ENCODE assay signal across 27 mouse cellular contexts in genomic region chr6:54351860-54352259, GRCm38 (mm10). TPM values are rescaled to one million over a fixed set of nuclear protein-coding genes. Genes with fewer than 3 reads are reported as not detected.
DNase-seq lines count a peak whose midpoint lies in the region; ATAC-seq and TF ChIP-seq lines count a peak whose summit lies in the region.
"Had no signal": no experiment of that assay in that cellular context is flagged by ENCODE, and none has a peak within 500 bp of the region (broad histone marks: within the 10 kb centered on the region; RNA-seq: fewer than 3 reads in every experiment).

No protein-coding gene starts in this region.

- TF ChIP-seq EP300 in stomach, postnatal 0 days (optimal IDR thresholded peaks at IDR 0.05): no peak
- TF ChIP-seq EP300 in liver, postnatal 0 days (IDR thresholded peaks at IDR 0.05; ENCODE audit: low read depth): no peak

- no peak overlapping the region for H3K27ac ChIP-seq in intestine, embryonic 16.5 days (ENCODE audit: low read length)
- H3K27ac ChIP-seq in intestine, embryonic 15.5 days: no peak overlapping the region
- H3K27ac ChIP-seq in stomach, postnatal 0 days (replicated peaks): no peak overlapping the region
- H3K27ac ChIP-seq in liver, postnatal 0 days (ENCODE audit: low read depth): no peak overlapping the region
- H3K27ac ChIP-seq: embryonic facial prominence, embryonic 13.5 days; forebrain, embryonic 15.5 days; hindbrain, embryonic 12.5 days; limb, embryonic 10.5 days; macrophage; midbrain, embryonic 12.5 days; neural tube, embryonic 15.5 days had no signal

- ATAC-seq in intestine, embryonic 16.5 days: peak; percentile 29; the same call in 1 of the 2 replicates
- no peak for ATAC-seq in intestine, embryonic 15.5 days
- ATAC-seq in stomach, postnatal 0 days (ENCODE audit: low FRiP score, low TSS enrichment): peak; percentile 29; the same call in 1 of the 2 replicates
- no peak for ATAC-seq in liver, postnatal 0 days
- ATAC-seq: forebrain, embryonic 15.5 days had no signal

- no peak for TF ChIP-seq CTCF in stomach, postnatal 0 days (IDR thresholded peaks at IDR 0.05; ENCODE audit: low read depth)
- no peak for TF ChIP-seq CTCF in liver, postnatal 0 days (IDR thresholded peaks at IDR 0.05; ENCODE audit: low read depth)

- no peaks in the 10 kb centered on the region for H3K27me3 ChIP-seq in intestine, embryonic 16.5 days (replicated peaks; ENCODE audit: control insufficient read depth, insufficient read depth, low read length)
- no peaks in the 10 kb centered on the region for H3K27me3 ChIP-seq in intestine, embryonic 15.5 days (replicated peaks)
- H3K27me3 ChIP-seq in stomach, postnatal 0 days (ENCODE audit: control insufficient read depth, insufficient read depth, low read length): no peaks in the 10 kb centered on the region
- no peaks in the 10 kb centered on the region for H3K27me3 ChIP-seq in liver, postnatal 0 days (ENCODE audit: insufficient read depth, low read length)
- H3K27me3 ChIP-seq: embryonic facial prominence, embryonic 13.5 days; forebrain, embryonic 15.5 days; heart, embryonic 12.5 days; hindbrain, embryonic 12.5 days; midbrain, embryonic 12.5 days; neural tube, embryonic 15.5 days had no signal

- H3K9me3 ChIP-seq in intestine, embryonic 16.5 days (ENCODE audit: control insufficient read depth, low read length): no peaks in the 10 kb centered on the region
- H3K9me3 ChIP-seq in intestine, embryonic 15.5 days: no peaks in the 10 kb centered on the region
- no peaks in the 10 kb centered on the region for H3K9me3 ChIP-seq in stomach, postnatal 0 days (ENCODE audit: control insufficient read depth, low read length)
- H3K9me3 ChIP-seq in liver, postnatal 0 days (ENCODE audit: low read length): no peaks in the 10 kb centered on the region
- H3K9me3 ChIP-seq: embryonic facial prominence, embryonic 13.5 days; forebrain, embryonic 15.5 days; heart, embryonic 12.5 days; hindbrain, embryonic 12.5 days; limb, embryonic 10.5 days; midbrain, embryonic 12.5 days; neural tube, embryonic 15.5 days had no signal

- no peaks in the 10 kb centered on the region for H3K36me3 ChIP-seq in intestine, embryonic 16.5 days (ENCODE audit: control insufficient read depth, insufficient read depth, low read length)
- no peaks in the 10 kb centered on the region for H3K36me3 ChIP-seq in intestine, embryonic 15.5 days
- H3K36me3 ChIP-seq in stomach, postnatal 0 days (ENCODE audit: control insufficient read depth, insufficient read depth, low read length): no peaks in the 10 kb centered on the region
- H3K36me3 ChIP-seq in liver, postnatal 0 days (replicated peaks; ENCODE audit: insufficient read depth, low read length): no peaks in the 10 kb centered on the region
- H3K36me3 ChIP-seq: embryonic facial prominence, embryonic 13.5 days; forebrain, embryonic 15.5 days; heart, embryonic 12.5 days; hindbrain, embryonic 12.5 days; limb, embryonic 10.5 days; midbrain, embryonic 12.5 days; neural tube, embryonic 15.5 days had no signal

- no peak overlapping the region for H3K9ac ChIP-seq in intestine, embryonic 16.5 days (ENCODE audit: low read depth, low read length)
- no peak overlapping the region for H3K9ac ChIP-seq in intestine, embryonic 15.5 days
- no peak overlapping the region for H3K9ac ChIP-seq in stomach, postnatal 0 days (ENCODE audit: low read length)
- no peak overlapping the region for H3K9ac ChIP-seq in liver, postnatal 0 days (replicated peaks)
- H3K9ac ChIP-seq: embryonic facial prominence, embryonic 13.5 days; forebrain, embryonic 15.5 days; heart, embryonic 12.5 days; hindbrain, embryonic 12.5 days; midbrain, embryonic 12.5 days; neural tube, embryonic 15.5 days had no signal

- peak; percentile 12 for DNase-seq in lung, postnatal 25 days (ENCODE audit: low spot score)
- DNase-seq in lung, postnatal 10 days: no peak
- peak; percentile 44 for DNase-seq in brain, adult 2 months (ENCODE audit: low read depth, low spot score)
- no peak for DNase-seq in stomach, postnatal 0 days (ENCODE audit: low spot score)
- DNase-seq in liver, postnatal 0 days: no peak
- DNase-seq: adrenal gland, adult 2 months; cerebellum, adult 18-20 months; cerebellum, postnatal 25 days; embryo, embryonic 11 days; gastrocnemius, postnatal 14 days; heart, adult 18-20 months; heart, postnatal 10 days; kidney, adult 9 months; liver; right cerebral cortex, adult 18-20 months; right cerebral cortex, postnatal 4 days had no signal

- 58% methylated on average over 5 of the region's 5 CpGs for WGBS in intestine, embryonic 16.5 days
- WGBS in intestine, embryonic 15.5 days: 61% methylated on average over 5 of the region's 5 CpGs
- WGBS in stomach, postnatal 0 days: 70% methylated on average over 5 of the region's 5 CpGs
- WGBS in liver, postnatal 0 days (ENCODE audit: insufficient replicate concordance): 71% methylated on average over 5 of the region's 5 CpGs

- H3K4me2 ChIP-seq in intestine, embryonic 16.5 days (ENCODE audit: low read depth, low read length): no peak overlapping the region
- no peak overlapping the region for H3K4me2 ChIP-seq in intestine, embryonic 15.5 days (replicated peaks)
- H3K4me2 ChIP-seq in stomach, postnatal 0 days (replicated peaks; ENCODE audit: low read depth): no peak overlapping the region
- H3K4me2 ChIP-seq in liver, postnatal 0 days (ENCODE audit: low read depth, low read length): no peak overlapping the region
- H3K4me2 ChIP-seq: embryonic facial prominence, embryonic 13.5 days; forebrain, embryonic 15.5 days; heart, embryonic 12.5 days; hindbrain, embryonic 12.5 days; midbrain, embryonic 12.5 days; neural tube, embryonic 15.5 days had no signal

- peaks cover 17% of the 10 kb centered on the region for H3K4me1 ChIP-seq in intestine, embryonic 16.5 days (ENCODE audit: control insufficient read depth, insufficient read depth, low read length)
- H3K4me1 ChIP-seq in intestine, embryonic 15.5 days (replicated peaks): peaks cover 18% of the 10 kb centered on the region; the same call in 1 of the 2 replicates
- 0 out of 2 replicates have a peak, but pooled peaks cover 4% of the 10 kb centered on the region for H3K4me1 ChIP-seq in stomach, postnatal 0 days (replicated peaks; ENCODE audit: control insufficient read depth, insufficient read depth)
- H3K4me1 ChIP-seq in liver, postnatal 0 days (ENCODE audit: insufficient read depth): no peaks in the 10 kb centered on the region
- H3K4me1 ChIP-seq: forebrain, embryonic 15.5 days; midbrain, embryonic 12.5 days; neural tube, embryonic 15.5 days had no signal

- H3K4me3 ChIP-seq in intestine, embryonic 16.5 days (ENCODE audit: low read length): no peak overlapping the region
- H3K4me3 ChIP-seq in intestine, embryonic 15.5 days (replicated peaks): no peak overlapping the region
- no peak overlapping the region for H3K4me3 ChIP-seq in stomach, postnatal 0 days (ENCODE audit: low read depth, low read length)
- no peak overlapping the region for H3K4me3 ChIP-seq in liver, postnatal 0 days (ENCODE audit: low read depth, low read length)
- H3K4me3 ChIP-seq: embryonic facial prominence, embryonic 13.5 days; erythroblast, embryonic 14.5 days; forebrain, embryonic 15.5 days; heart, embryonic 12.5 days; hindbrain, embryonic 12.5 days; limb, embryonic 10.5 days; midbrain, embryonic 12.5 days; neural tube, embryonic 15.5 days had no signal

RNA-seq across cellular contexts. Expression of gene Prr15, which starts 26.2 kb away (rescaled TPM):
- polyA plus RNA-seq in intestine, embryonic 16.5 days (2015; fragmentation: Nextera tagmentation; extraction: Ambion mirVana): 11.3 and 17.0 TPM in 2 replicates
- polyA plus RNA-seq in intestine, embryonic 15.5 days (2015; fragmentation: Nextera tagmentation; extraction: Ambion mirVana): 11.3 and 11.7 TPM in 2 replicates
- 6.9 and 8.2 TPM in 2 replicates for polyA plus RNA-seq in stomach, postnatal 0 days (2015; fragmentation: Nextera tagmentation; extraction: Ambion mirVana)
- 0.81 and 0.94 TPM in 2 replicates for polyA plus RNA-seq in liver, postnatal 0 days (2015; fragmentation: Nextera tagmentation; extraction: Ambion mirVana)
- polyA plus RNA-seq: erythroblast, embryonic 14.5 days had no signal

Comparison
In these comparisons a context has a peak if more than half of its experiments do, and no peak if none do; other contexts are left out.
1. ATAC-seq: peak in intestine, embryonic 16.5 days (single experiment) and stomach, postnatal 0 days (single experiment); none in intestine, embryonic 15.5 days (single experiment) and liver, postnatal 0 days (single experiment).
2. DNase-seq: peak in lung, postnatal 25 days (single experiment) and brain, adult 2 months (single experiment); none in lung, postnatal 10 days (single experiment), stomach, postnatal 0 days (single experiment) and liver, postnatal 0 days (single experiment).